Mouse (Mus musculus): Measurements from ENCODE around the gene Tlcd1. TPM values are rescaled to one million over a fixed set of nuclear protein-coding genes. Genes with fewer than 3 reads are reported as not detected.

The Tlcd1 gene
- polyA plus RNA-seq, 1 experiment from 2014 or later, result 43.4 TPM

GRCm38 (mm10) chr11:78163681-78164603 is 12.6 kb upstream of the Tlcd1 start:
- Histone ChIP-seq H3K27ac (peak overlapping the region; percentile 98), H3K4me2 (ENCODE audit: low read length) (peak overlapping the region; percentile 90), H3K9me3 (replicated peaks; ENCODE audit: low read length) (no peaks in the 10 kb centered on the region), H3K9ac (ENCODE audit: low read depth, low read length) (peak overlapping the region; percentile 93), H3K4me1 (replicated peaks; ENCODE audit: insufficient read depth, low read length) (peaks cover 33% of the 10 kb centered on the region), H3K36me3 (ENCODE audit: insufficient read depth, low read length) (peaks cover 22% of the 10 kb centered on the region), H3K4me3 (replicated peaks; ENCODE audit: low read depth, low read length) (peak overlapping the region; percentile 95), H3K27me3 (ENCODE audit: insufficient read depth, low read length) (no peaks in the 10 kb centered on the region)
- peak; percentile 33 for ATAC-seq (replicated peaks; ENCODE audit: low FRiP score, low read depth)
- no peak for TF ChIP-seq CTCF (IDR thresholded peaks at IDR 0.05; ENCODE audit: low read depth)
- WGBS, result under 1% methylated on average over 22 of the region's 22 CpGs
- peak; percentile 92 for DNase-seq (ENCODE audit: low spot score)

- Histone ChIP-seq H3K27me3 (ENCODE audit: insufficient read depth, low read length) (no peaks in the 10 kb centered on the region), H3K4me3 (replicated peaks; ENCODE audit: low read depth, low read length) (peak overlapping the region; percentile 95), H3K27ac (peak overlapping the region; percentile 98), H3K4me2 (ENCODE audit: low read length) (peak overlapping the region; percentile 90), H3K4me1 (replicated peaks; ENCODE audit: insufficient read depth, low read length) (peaks cover 29% of the 10 kb centered on the region), H3K36me3 (ENCODE audit: insufficient read depth, low read length) (peaks cover 20% of the 10 kb centered on the region), H3K9me3 (replicated peaks; ENCODE audit: low read length) (no peaks in the 10 kb centered on the region), H3K9ac (ENCODE audit: low read depth, low read length) (peak overlapping the region; percentile 93)
- ATAC-seq (replicated peaks; ENCODE audit: low FRiP score, low read depth) (no peak), DNase-seq (ENCODE audit: low spot score) (no peak)
- WGBS, result 0% methylated on average over 14 of the region's 14 CpGs
- TF ChIP-seq CTCF (IDR thresholded peaks at IDR 0.05; ENCODE audit: low read depth), result no peak
These were observed 11.9 kb upstream of the Tlcd1 start for GRCm38 (mm10) chr11:78164604-78164923.

- under 1% methylated on average over 65 of the region's 78 CpGs for WGBS
- H3K27me3 ChIP-seq (ENCODE audit: insufficient read depth, low read length), result no peaks in the 10 kb centered on the region
- peak; percentile 94 for DNase-seq (ENCODE audit: low spot score)
- H3K4me3 ChIP-seq (replicated peaks; ENCODE audit: low read depth, low read length), result peak within 1 kb of the TSS; percentile 95
- peak within 1 kb of the TSS; percentile 90 for H3K4me2 ChIP-seq (ENCODE audit: low read length)
- H3K36me3 ChIP-seq (ENCODE audit: insufficient read depth, low read length), result peaks cover 14% of the 10 kb centered on the region
- no peaks in the 10 kb centered on the region for H3K9me3 ChIP-seq (replicated peaks; ENCODE audit: low read length)
- TF ChIP-seq CTCF (IDR thresholded peaks at IDR 0.05; ENCODE audit: low read depth), result peak; percentile 34; the same call in 1 of the 2 replicates
- ATAC-seq (replicated peaks; ENCODE audit: low FRiP score, low read depth), result peak; percentile 77
- H3K27ac ChIP-seq, result peak within 1 kb of the TSS; percentile 98
- peaks cover 28% of the 10 kb centered on the region for H3K4me1 ChIP-seq (replicated peaks; ENCODE audit: insufficient read depth, low read length)
- H3K9ac ChIP-seq (ENCODE audit: low read depth, low read length), result peak within 1 kb of the TSS; percentile 93
These were observed 11.4 kb upstream of the Tlcd1 start, which contains the start of gene Traf4 for GRCm38 (mm10) chr11:78164924-78165760. TSS of gene Traf4 (minus strand) at chr11:78165589.

GRCm38 (mm10) chr11:78165761-78166109 is 10.8 kb upstream of the Tlcd1 start:
- H3K4me1 ChIP-seq (replicated peaks; ENCODE audit: insufficient read depth, low read length), result peaks cover 28% of the 10 kb centered on the region
- H3K9me3 ChIP-seq (replicated peaks; ENCODE audit: low read length), result no peaks in the 10 kb centered on the region
- WGBS, result 2% methylated on average over 16 of the region's 16 CpGs
- H3K36me3 ChIP-seq (ENCODE audit: insufficient read depth, low read length), result peaks cover 8% of the 10 kb centered on the region
- no peaks in the 10 kb centered on the region for H3K27me3 ChIP-seq (ENCODE audit: insufficient read depth, low read length)
- ATAC-seq (replicated peaks; ENCODE audit: low FRiP score, low read depth) (peak; percentile 6; the same call in 1 of the 2 replicates), DNase-seq (ENCODE audit: low spot score) (peak; percentile 67)
- peak overlapping the region; percentile 95 for H3K4me3 ChIP-seq (replicated peaks; ENCODE audit: low read depth, low read length)
- H3K9ac ChIP-seq (ENCODE audit: low read depth, low read length), result peak overlapping the region; percentile 93; the same call in 1 of the 2 replicates
- H3K27ac ChIP-seq, result peak overlapping the region; percentile 98
- TF ChIP-seq CTCF (IDR thresholded peaks at IDR 0.05; ENCODE audit: low read depth), result no peak
- peak overlapping the region; percentile 90 for H3K4me2 ChIP-seq (ENCODE audit: low read length)

- Histone ChIP-seq H3K9ac (ENCODE audit: low read depth, low read length) (peak overlapping the region; percentile 93; the same call in 1 of the 2 replicates), H3K27me3 (ENCODE audit: insufficient read depth, low read length) (no peaks in the 10 kb centered on the region), H3K4me3 (replicated peaks; ENCODE audit: low read depth, low read length) (peak overlapping the region; percentile 95; the same call in 1 of the 2 replicates), H3K4me1 (replicated peaks; ENCODE audit: insufficient read depth, low read length) (peaks cover 28% of the 10 kb centered on the region), H3K36me3 (ENCODE audit: insufficient read depth, low read length) (peaks cover 4% of the 10 kb centered on the region; the same call in 1 of the 2 replicates), H3K27ac (peak overlapping the region; percentile 98), H3K9me3 (replicated peaks; ENCODE audit: low read length) (no peaks in the 10 kb centered on the region), H3K4me2 (ENCODE audit: low read length) (peak overlapping the region; percentile 90)
- ATAC-seq (replicated peaks; ENCODE audit: low FRiP score, low read depth) (no peak), DNase-seq (ENCODE audit: low spot score) (no peak)
- TF ChIP-seq CTCF (IDR thresholded peaks at IDR 0.05; ENCODE audit: low read depth), result no peak
- 37% methylated on average over 4 of the region's 4 CpGs for WGBS
These were observed 10.3 kb upstream of the Tlcd1 start for GRCm38 (mm10) chr11:78166161-78166560.

- DNase-seq (ENCODE audit: low spot score), result no peak
- Histone ChIP-seq H3K27ac (peak overlapping the region; percentile 98), H3K4me3 (replicated peaks; ENCODE audit: low read depth, low read length) (no peak overlapping the region), H3K36me3 (ENCODE audit: insufficient read depth, low read length) (no peaks in the 10 kb centered on the region; the same call in 1 of the 2 replicates), H3K4me1 (replicated peaks; ENCODE audit: insufficient read depth, low read length) (peaks cover 28% of the 10 kb centered on the region), H3K4me2 (ENCODE audit: low read length) (no peak overlapping the region; the same call in 1 of the 2 replicates), H3K9me3 (replicated peaks; ENCODE audit: low read length) (no peaks in the 10 kb centered on the region), H3K9ac (ENCODE audit: low read depth, low read length) (no peak overlapping the region), H3K27me3 (ENCODE audit: insufficient read depth, low read length) (no peaks in the 10 kb centered on the region)
- no peak for TF ChIP-seq CTCF (IDR thresholded peaks at IDR 0.05; ENCODE audit: low read depth)
- WGBS, result 74% methylated on average over 6 of the region's 6 CpGs
- no peak for ATAC-seq (replicated peaks; ENCODE audit: low FRiP score, low read depth)
These were observed 9.9 kb upstream of the Tlcd1 start for GRCm38 (mm10) chr11:78166640-78167039.

Data from kidney, postnatal 0 days (tissue).